Mouse (Mus musculus): ENCODE results near the gene Pold4. TPM values are rescaled to one million over a fixed set of nuclear protein-coding genes. Genes with fewer than 3 reads are reported as not detected.
A peak's percentile ranks its signal among the peaks of the same experiment; 100 is the strongest.

The Pold4 gene
- polyA plus RNA-seq, 1 experiment from 2014 or later, result 63.6 TPM

GRCm38 (mm10) chr19:4194776-4195650 lies 36.7 kb upstream of the Pold4 start:
- Histone ChIP-seq H3K4me1 (ENCODE audit: insufficient read depth, low read depth, low read length) (peaks cover 8% of the 10 kb centered on the region; the same call in 1 of the 2 replicates), H3K27me3 (replicated peaks; ENCODE audit: insufficient read depth, low read length) (no peaks in the 10 kb centered on the region), H3K9ac (replicated peaks; ENCODE audit: low read depth) (no peak overlapping the region), H3K27ac (ENCODE audit: low read length) (no peak overlapping the region), H3K4me3 (ENCODE audit: low read depth, low read length) (no peak overlapping the region), H3K36me3 (ENCODE audit: insufficient read depth, low read length) (peaks cover 24% of the 10 kb centered on the region; the same call in 1 of the 2 replicates), H3K9me3 (ENCODE audit: low read length) (no peaks in the 10 kb centered on the region), H3K4me2 (replicated peaks; ENCODE audit: low read depth, low read length) (no peak overlapping the region)
- no peak for ATAC-seq
- no peak for TF ChIP-seq EP300 (IDR thresholded peaks at IDR 0.05)
- WGBS, result 76% methylated on average over 12 of the region's 12 CpGs
- DNase-seq (ENCODE audit: low spot score), result no peak

- Histone ChIP-seq H3K36me3 (ENCODE audit: insufficient read depth, low read length) (peaks cover 24% of the 10 kb centered on the region; the same call in 1 of the 2 replicates), H3K9ac (replicated peaks; ENCODE audit: low read depth) (no peak overlapping the region), H3K27me3 (replicated peaks; ENCODE audit: insufficient read depth, low read length) (no peaks in the 10 kb centered on the region), H3K4me1 (ENCODE audit: insufficient read depth, low read depth, low read length) (peaks cover 2% of the 10 kb centered on the region; the same call in 1 of the 2 replicates), H3K27ac (ENCODE audit: low read length) (no peak overlapping the region), H3K4me2 (replicated peaks; ENCODE audit: low read depth, low read length) (no peak overlapping the region), H3K4me3 (ENCODE audit: low read depth, low read length) (no peak overlapping the region), H3K9me3 (ENCODE audit: low read length) (no peaks in the 10 kb centered on the region)
- WGBS, result 46% methylated on average over 2 of the region's 2 CpGs
- ATAC-seq, result no peak
- TF ChIP-seq CTCF (IDR thresholded peaks at IDR 0.05) (no peak), EP300 (IDR thresholded peaks at IDR 0.05) (no peak)
- no peak for DNase-seq (ENCODE audit: low spot score)
Observed at GRCm38 (mm10) chr19:4196048-4196447, 35.7 kb upstream of the Pold4 start.

GRCm38 (mm10) chr19:4196548-4196947 lies 35.2 kb upstream of the Pold4 start:
- Histone ChIP-seq H3K4me1 (ENCODE audit: insufficient read depth, low read depth, low read length) (0 out of 2 replicates have a peak, but pooled peaks cover 2% of the 10 kb centered on the region), H3K36me3 (ENCODE audit: insufficient read depth, low read length) (peaks cover 24% of the 10 kb centered on the region; the same call in 1 of the 2 replicates), H3K4me2 (replicated peaks; ENCODE audit: low read depth, low read length) (no peak overlapping the region), H3K27ac (ENCODE audit: low read length) (no peak overlapping the region), H3K27me3 (replicated peaks; ENCODE audit: insufficient read depth, low read length) (no peaks in the 10 kb centered on the region), H3K9me3 (ENCODE audit: low read length) (no peaks in the 10 kb centered on the region), H3K4me3 (ENCODE audit: low read depth, low read length) (no peak overlapping the region), H3K9ac (replicated peaks; ENCODE audit: low read depth) (no peak overlapping the region)
- TF ChIP-seq CTCF (IDR thresholded peaks at IDR 0.05) (no peak), EP300 (IDR thresholded peaks at IDR 0.05) (no peak)
- DNase-seq (ENCODE audit: low spot score), result no peak
- 24% methylated on average over 5 of the region's 5 CpGs for WGBS
- no peak for ATAC-seq

- no peak overlapping the region for H3K4me2 ChIP-seq (replicated peaks; ENCODE audit: low read depth, low read length)
- no peaks in the 10 kb centered on the region for H3K27me3 ChIP-seq (replicated peaks; ENCODE audit: insufficient read depth, low read length)
- no peak overlapping the region for H3K9ac ChIP-seq (replicated peaks; ENCODE audit: low read depth)
- no peak overlapping the region for H3K4me3 ChIP-seq (ENCODE audit: low read depth, low read length)
- peaks cover 24% of the 10 kb centered on the region; the same call in 1 of the 2 replicates for H3K36me3 ChIP-seq (ENCODE audit: insufficient read depth, low read length)
- ATAC-seq (no peak), DNase-seq (ENCODE audit: low spot score) (no peak)
- no peaks in the 10 kb centered on the region for H3K9me3 ChIP-seq (ENCODE audit: low read length)
- TF ChIP-seq CTCF (IDR thresholded peaks at IDR 0.05), result no peak
- WGBS, result 60% methylated on average over 3 of the region's 3 CpGs
- 0 out of 2 replicates have a peak, but pooled peaks cover 2% of the 10 kb centered on the region for H3K4me1 ChIP-seq (ENCODE audit: insufficient read depth, low read depth, low read length)
- no peak overlapping the region for H3K27ac ChIP-seq (ENCODE audit: low read length)
Observed at GRCm38 (mm10) chr19:4197180-4197579, 34.5 kb upstream of the Pold4 start.

GRCm38 (mm10) chr19:4201291-4201909 lies 30.3 kb upstream of the Pold4 start, which contains the start of gene Rad9a:
TSS of gene Rad9a (minus strand) at chr19:4201662.
- H3K4me2 ChIP-seq (replicated peaks; ENCODE audit: low read depth, low read length), result peak within 1 kb of the TSS; percentile 93
- no peaks in the 10 kb centered on the region for H3K27me3 ChIP-seq (replicated peaks; ENCODE audit: insufficient read depth, low read length)
- WGBS, result under 1% methylated on average over 34 of the region's 34 CpGs
- peak; percentile 89 for ATAC-seq
- H3K36me3 ChIP-seq (ENCODE audit: insufficient read depth, low read length), result no peaks in the 10 kb centered on the region; the same call in 1 of the 2 replicates
- TF ChIP-seq EP300 (IDR thresholded peaks at IDR 0.05) (peak; percentile 67; the same call in 1 of the 2 replicates), CTCF (IDR thresholded peaks at IDR 0.05) (no peak)
- H3K27ac ChIP-seq (ENCODE audit: low read length), result peak within 1 kb of the TSS; percentile 55
- peak within 1 kb of the TSS; percentile 52 for H3K4me3 ChIP-seq (ENCODE audit: low read depth, low read length)
- no peaks in the 10 kb centered on the region; the same call in 1 of the 2 replicates for H3K4me1 ChIP-seq (ENCODE audit: insufficient read depth, low read depth, low read length)
- H3K9me3 ChIP-seq (ENCODE audit: low read length), result no peaks in the 10 kb centered on the region
- H3K9ac ChIP-seq (replicated peaks; ENCODE audit: low read depth), result peak within 1 kb of the TSS; percentile 61
- DNase-seq (ENCODE audit: low spot score), result peak; percentile 100

- DNase-seq (ENCODE audit: low spot score), result no peak
- peak overlapping the region; percentile 93 for H3K4me2 ChIP-seq (replicated peaks; ENCODE audit: low read depth, low read length)
- peak overlapping the region; percentile 52 for H3K4me3 ChIP-seq (ENCODE audit: low read depth, low read length)
- ATAC-seq, result no peak
- TF ChIP-seq CTCF (IDR thresholded peaks at IDR 0.05) (no peak), EP300 (IDR thresholded peaks at IDR 0.05) (no peak)
- H3K4me1 ChIP-seq (ENCODE audit: insufficient read depth, low read depth, low read length), result no peaks in the 10 kb centered on the region; the same call in 1 of the 2 replicates
- no peaks in the 10 kb centered on the region for H3K27me3 ChIP-seq (replicated peaks; ENCODE audit: insufficient read depth, low read length)
- no peaks in the 10 kb centered on the region; the same call in 1 of the 2 replicates for H3K36me3 ChIP-seq (ENCODE audit: insufficient read depth, low read length)
- peak overlapping the region; percentile 37; the same call in 1 of the 2 replicates for H3K9ac ChIP-seq (replicated peaks; ENCODE audit: low read depth)
- WGBS, result 25% methylated on average over 7 of the region's 7 CpGs
- no peaks in the 10 kb centered on the region for H3K9me3 ChIP-seq (ENCODE audit: low read length)
- H3K27ac ChIP-seq (ENCODE audit: low read length), result peak overlapping the region; percentile 22; the same call in 1 of the 2 replicates
Observed at GRCm38 (mm10) chr19:4202149-4202548, 29.6 kb upstream of the Pold4 start.

All from lung, postnatal 0 days (tissue).